Mouse (Mus musculus) kidney, embryonic 16.5 days (tissue): ENCODE data around the gene Smim24. TPM values are rescaled to one million over a fixed set of nuclear protein-coding genes. Genes with fewer than 3 reads are reported as not detected.
A peak's percentile ranks its signal among the peaks of the same experiment; 100 is the strongest.

Source experiments
- ATAC-seq: fragments of 200-750 bp; cut with Nextera tagmentation; 2 replicates; pipeline ENCODE4 v1.8.0; 2017; ENCODE audit warnings: moderate TSS enrichment; ENCODE audit not compliant: low FRiP score, low TSS enrichment
- H3K27ac ChIP-seq: fragments of 300-500 bp; sonication (generic); 2 replicates; pipeline ENCODE4 v1.5.1; 2014; ENCODE audit warnings: low read length
- H3K27me3 ChIP-seq: fragments of 300-500 bp; sonication (generic); 2 replicates; pipeline ENCODE4 v1.6.1; 2014; ENCODE audit warnings: low read length, control low read depth, mixed read lengths; ENCODE audit not compliant: insufficient read depth
- H3K36me3 ChIP-seq: fragments of 300-500 bp; sonication (generic); 2 replicates; pipeline ENCODE4 v1.6.1; 2014; ENCODE audit warnings: low read length, control low read depth, mixed read lengths; ENCODE audit not compliant: insufficient read depth
- H3K4me1 ChIP-seq: fragments of 300-500 bp; sonication (generic); 2 replicates; pipeline ENCODE4 v1.6.1; 2014; ENCODE audit warnings: low read length, control low read depth, mixed read lengths; ENCODE audit not compliant: insufficient read depth
- H3K4me2 ChIP-seq: fragments of 300-500 bp; sonication (generic); replicated peaks from 2 replicates; pipeline ENCODE4 v1.6.1; 2014; ENCODE audit warnings: low read depth, low read length
- H3K4me3 ChIP-seq: fragments of 300-500 bp; sonication (generic); 2 replicates; pipeline ENCODE4 v1.5.1; 2014; ENCODE audit warnings: mild to moderate bottlenecking, low read length
- H3K9ac ChIP-seq: fragments of 300-500 bp; sonication (generic); replicated peaks from 2 replicates; pipeline ENCODE4 v1.6.1; 2014; ENCODE audit warnings: low read length
- H3K9me3 ChIP-seq: fragments of 300-500 bp; sonication (generic); 2 replicates; pipeline ENCODE4 v1.6.1; 2016; ENCODE audit warnings: low read length, control low read depth
- WGBS: fragments of 180-500 bp; shearing (Covaris S2); extraction: QIAGEN DNeasy Blood & Tissue Kit; methylation state at CpG from one replicate; pipeline ENCODE4 v1.1.7; 2014; 5-methylcytosine and 5-hydroxymethylcytosine counted together
- polyA plus RNA-seq: library from polyadenylated mRNA; unstranded; fragments of >200 nt; fragmentation: Nextera tagmentation; extraction: Ambion mirVana; gene quantifications from 2 replicates; pipeline ENCODE4 v1.2.1, GENCODE M21; 2015

The Smim24 gene
- polyA plus RNA-seq, 1 experiment from 2014 or later: 44.1 TPM

GRCm38 (mm10) chr10:81412586-81413309, 19.9 kb downstream of the Smim24 start:
- Histone ChIP-seq H3K4me1 (peaks cover 98% of the 10 kb centered on the region), H3K4me3 (no peak overlapping the region), H3K27me3 (no peaks in the 10 kb centered on the region), H3K4me2 (no peak overlapping the region), H3K9me3 (no peaks in the 10 kb centered on the region), H3K27ac (peak overlapping the region; percentile 85), H3K36me3 (peaks cover 10% of the 10 kb centered on the region; the same call in 1 of the 2 replicates), H3K9ac (peak overlapping the region; percentile 24)
- 79% methylated on average over 16 of the region's 16 CpGs for WGBS
- ATAC-seq: no peak

GRCm38 (mm10) chr10:81413310-81414261, 20.7 kb downstream of the Smim24 start:
- Histone ChIP-seq H3K4me2 (peak overlapping the region; percentile 39), H3K36me3 (peaks cover 7% of the 10 kb centered on the region; the same call in 1 of the 2 replicates), H3K4me3 (peak overlapping the region; percentile 7; the same call in 1 of the 2 replicates), H3K9ac (peak overlapping the region; percentile 46), H3K27ac (peak overlapping the region; percentile 52; the same call in 1 of the 2 replicates), H3K27me3 (no peaks in the 10 kb centered on the region), H3K9me3 (no peaks in the 10 kb centered on the region), H3K4me1 (peaks cover 98% of the 10 kb centered on the region)
- 30% methylated on average over 26 of the region's 26 CpGs for WGBS
- peak; percentile 21; the same call in 1 of the 2 replicates for ATAC-seq

- H3K27me3 ChIP-seq: no peaks in the 10 kb centered on the region
- H3K4me2 ChIP-seq: no peak overlapping the region
- H3K4me3 ChIP-seq: no peak overlapping the region
- no peak overlapping the region for H3K9ac ChIP-seq
- H3K9me3 ChIP-seq: no peaks in the 10 kb centered on the region
- peak overlapping the region; percentile 33; the same call in 1 of the 2 replicates for H3K27ac ChIP-seq
- H3K4me1 ChIP-seq: peaks cover 93% of the 10 kb centered on the region
- no peak for ATAC-seq
- H3K36me3 ChIP-seq: peaks cover 12% of the 10 kb centered on the region; the same call in 1 of the 2 replicates
Observed at GRCm38 (mm10) chr10:81414682-81415081, 21.8 kb downstream of the Smim24 start.

- Histone ChIP-seq H3K27me3 (no peaks in the 10 kb centered on the region), H3K9ac (no peak overlapping the region)
- WGBS: 81% methylated on average over 5 of the region's 5 CpGs
Observed at GRCm38 (mm10) chr10:81415146-81415545, 22.3 kb downstream of the Smim24 start.

GRCm38 (mm10) chr10:81415549-81416310, 22.9 kb downstream of the Smim24 start:
- Histone ChIP-seq H3K36me3 (peaks cover 18% of the 10 kb centered on the region; the same call in 1 of the 2 replicates), H3K4me3 (no peak overlapping the region), H3K27ac (peak overlapping the region; percentile 85; the same call in 1 of the 2 replicates), H3K4me2 (no peak overlapping the region), H3K9me3 (no peaks in the 10 kb centered on the region), H3K4me1 (peaks cover 83% of the 10 kb centered on the region), H3K9ac (0 out of 2 replicates have a peak overlapping the region, but pooled peaks have one; percentile 3), H3K27me3 (no peaks in the 10 kb centered on the region)
- no peak for ATAC-seq
- WGBS: 66% methylated on average over 17 of the region's 17 CpGs

More at GRCm38 (mm10) chr10:81415146-81415545, 22.3 kb downstream of the Smim24 start:
- H3K4me2 ChIP-seq: no peak overlapping the region
- peaks cover 16% of the 10 kb centered on the region; the same call in 1 of the 2 replicates for H3K36me3 ChIP-seq
- peaks cover 88% of the 10 kb centered on the region for H3K4me1 ChIP-seq
- H3K4me3 ChIP-seq: no peak overlapping the region
- no peak for ATAC-seq
- no peak overlapping the region; the same call in 1 of the 2 replicates for H3K27ac ChIP-seq
- no peaks in the 10 kb centered on the region for H3K9me3 ChIP-seq

- peak overlapping the region; percentile 63 for H3K4me2 ChIP-seq
- H3K27ac ChIP-seq: peak overlapping the region; percentile 85
- H3K9me3 ChIP-seq: no peaks in the 10 kb centered on the region
- H3K4me3 ChIP-seq: peak overlapping the region; percentile 40
- no peaks in the 10 kb centered on the region for H3K27me3 ChIP-seq
- H3K9ac ChIP-seq: peak overlapping the region; percentile 67
- ATAC-seq: peak; percentile 59
- H3K36me3 ChIP-seq: peaks cover 18% of the 10 kb centered on the region; the same call in 1 of the 2 replicates
- H3K4me1 ChIP-seq: peaks cover 73% of the 10 kb centered on the region
- 4% methylated on average over 24 of the region's 26 CpGs for WGBS
Observed at GRCm38 (mm10) chr10:81416581-81417226, 23.9 kb downstream of the Smim24 start.

- no peaks in the 10 kb centered on the region for H3K9me3 ChIP-seq
- peaks cover 16% of the 10 kb centered on the region; the same call in 1 of the 2 replicates for H3K36me3 ChIP-seq
- peak overlapping the region; percentile 85 for H3K27ac ChIP-seq
- 0 out of 2 replicates have a peak, but pooled peaks have one; percentile 0 for ATAC-seq
- peaks cover 65% of the 10 kb centered on the region for H3K4me1 ChIP-seq
- peak overlapping the region; percentile 67 for H3K9ac ChIP-seq
- H3K27me3 ChIP-seq: no peaks in the 10 kb centered on the region
- peak overlapping the region; percentile 40 for H3K4me3 ChIP-seq
- 44% methylated on average over 12 of the region's 12 CpGs for WGBS
- peak overlapping the region; percentile 63 for H3K4me2 ChIP-seq
Observed at GRCm38 (mm10) chr10:81417227-81418215, 24.7 kb downstream of the Smim24 start.
